Mouse (Mus musculus) cerebellum, adult 2 months (tissue): ENCODE results near the gene Gm29427.
"Not testable (repeated sequence)": the region's sequence is repeated elsewhere in the genome, so short reads cannot be mapped to it uniquely, and the experiment has no call there.

Experiments used
- CTCF ChIP-seq: fragments of 200-500 bp; IDR thresholded peaks from 2 replicates; pipeline ENCODE4 v1.5.1; 2011; ENCODE audit warnings: low read depth, mild to moderate bottlenecking, control low read depth, low read length, moderate library complexity, borderline replicate concordance; ENCODE audit not compliant: insufficient read depth
- POLR2A ChIP-seq: fragments of 200-500 bp; IDR thresholded peaks from 2 replicates; pipeline ENCODE4 v1.6.1; 2011; ENCODE audit warnings: low read length, control low read depth, borderline replicate concordance; ENCODE audit not compliant: insufficient read depth

GRCm38 (mm10) chr1:130663576-130663975, 52.0 kb downstream of the Gm29427 start:
- not testable (repeated sequence) for TF ChIP-seq POLR2A, CTCF
